Mouse (Mus musculus) testis, adult 2 months (tissue): ENCODE measurements around the gene Tmcc2.

Experiments
- CTCF ChIP-seq: fragments of 200-500 bp; IDR thresholded peaks from 2 replicates; pipeline ENCODE4 v1.5.1; 2012; ENCODE audit warnings: low read depth, mild to moderate bottlenecking, inconsistent platforms, low read length, moderate library complexity; ENCODE audit not compliant: control insufficient read depth, insufficient read depth, insufficient replicate concordance
- POLR2A ChIP-seq: fragments of 200-500 bp; IDR thresholded peaks from 2 replicates; pipeline ENCODE4 v1.6.1; 2012; ENCODE audit warnings: low read depth, mild to moderate bottlenecking, inconsistent platforms, low read length, moderate library complexity; ENCODE audit not compliant: control insufficient read depth

- TF ChIP-seq POLR2A (no peak), CTCF (no peak)
Observed at GRCm38 (mm10) chr1:132434032-132434431, 43.0 kb upstream of the Tmcc2 start.
